Mouse (Mus musculus): ENCODE measurements around the gene Cdsn. TPM values are rescaled to one million over a fixed set of nuclear protein-coding genes. Genes with fewer than 3 reads are reported as not detected.
"Not testable (repeated sequence)": the region's sequence is repeated elsewhere in the genome, so short reads cannot be mapped to it uniquely, and the experiment has no call there.

Gene Cdsn
- total RNA-seq (2022), result 10 to 100 TPM in 1 of 4 experiments, 1 to 10 TPM in 2, under 1 TPM in 1; 0.17 to 12.1 (median 3.0) TPM

- DNase-seq, result no peak
Observed at GRCm38 (mm10) chr17:35551881-35552414, at the start of gene Cdsn. Gene Cdsn, plus strand, starts transcription at chr17:35552128.

- DNase-seq, result no peak
Observed at GRCm38 (mm10) chr17:35502226-35502625, 49.7 kb upstream of the Cdsn start.

- no peak for DNase-seq
Observed at GRCm38 (mm10) chr17:35502762-35503161, 49.2 kb upstream of the Cdsn start.

GRCm38 (mm10) chr17:35503849-35504248 lies 48.1 kb upstream of the Cdsn start:
- DNase-seq, result no peak

- DNase-seq, result no peak
Observed at GRCm38 (mm10) chr17:35504628-35505481, 47.1 kb upstream of the Cdsn start.

GRCm38 (mm10) chr17:35505776-35506175 lies 46.2 kb upstream of the Cdsn start, which contains the start of gene Pou5f1:
Gene Pou5f1, plus strand, starts transcription at chr17:35506018.
- no peak for DNase-seq

- no peak for DNase-seq
Observed at GRCm38 (mm10) chr17:35506881-35507280, 45.0 kb upstream of the Cdsn start.

- no peak for DNase-seq
Observed at GRCm38 (mm10) chr17:35507556-35508260, 44.2 kb upstream of the Cdsn start.

- not testable (repeated sequence) for DNase-seq
Observed at GRCm38 (mm10) chr17:35508279-35508678, 43.6 kb upstream of the Cdsn start.

GRCm38 (mm10) chr17:35509284-35509683 lies 42.6 kb upstream of the Cdsn start:
- DNase-seq, result no peak

GRCm38 (mm10) chr17:35512916-35513626 lies 38.9 kb upstream of the Cdsn start:
- DNase-seq, result no peak

GRCm38 (mm10) chr17:35513886-35514285 lies 38.0 kb upstream of the Cdsn start:
- peak; percentile 39 for DNase-seq

GRCm38 (mm10) chr17:35514756-35515155 lies 37.2 kb upstream of the Cdsn start:
- DNase-seq, result no peak

GRCm38 (mm10) chr17:35515911-35516640 lies 35.9 kb upstream of the Cdsn start:
- no peak for DNase-seq

GRCm38 (mm10) chr17:35516652-35517500 lies 35.1 kb upstream of the Cdsn start, which contains the start of the genes Tcf19 and Cchcr1:
Gene Tcf19, minus strand, starts transcription at chr17:35516824.
Gene Cchcr1, plus strand, starts transcription at chr17:35517100.
- peak; percentile 98 for DNase-seq

- no peak for DNase-seq
Observed at GRCm38 (mm10) chr17:35517526-35517925, 34.4 kb upstream of the Cdsn start.

GRCm38 (mm10) chr17:35524354-35524753 lies 27.6 kb upstream of the Cdsn start:
- DNase-seq, result no peak

- DNase-seq, result no peak
Observed at GRCm38 (mm10) chr17:35526644-35527043, 25.3 kb upstream of the Cdsn start.

- DNase-seq, result no peak
Observed at GRCm38 (mm10) chr17:35532360-35532759, 19.6 kb upstream of the Cdsn start.

- DNase-seq, result no peak
Observed at GRCm38 (mm10) chr17:35532901-35533300, 19.0 kb upstream of the Cdsn start, which contains the start of gene Psors1c2. Gene Psors1c2, plus strand, starts transcription at chr17:35533201.

GRCm38 (mm10) chr17:35534343-35534742 lies 17.6 kb upstream of the Cdsn start:
- DNase-seq, result no peak

Data from adrenal gland, adult 8-10 months (tissue).